Mouse (Mus musculus): ENCODE results near the gene Igfbp4. TPM values are rescaled to one million over a fixed set of nuclear protein-coding genes. Genes with fewer than 3 reads are reported as not detected.

Igfbp4 gene
- polyA plus RNA-seq, 3 experiments from 2014 or later = 0.09 to 20.6 (median 14.8) TPM

GRCm38 (mm10) chr11:99083516-99083915 lies 42.5 kb downstream of the Igfbp4 start:
- no peak for ATAC-seq

- ATAC-seq = no peak
Observed at GRCm38 (mm10) chr11:99084366-99084765, 43.3 kb downstream of the Igfbp4 start.

GRCm38 (mm10) chr11:99088486-99088885 lies 47.4 kb downstream of the Igfbp4 start:
- no peak for ATAC-seq

- no peak for ATAC-seq
Observed at GRCm38 (mm10) chr11:99089077-99089601, 48.1 kb downstream of the Igfbp4 start, which contains the start of gene Tns4. Gene Tns4, minus strand, starts transcription at chr11:99089306.

DNA sequence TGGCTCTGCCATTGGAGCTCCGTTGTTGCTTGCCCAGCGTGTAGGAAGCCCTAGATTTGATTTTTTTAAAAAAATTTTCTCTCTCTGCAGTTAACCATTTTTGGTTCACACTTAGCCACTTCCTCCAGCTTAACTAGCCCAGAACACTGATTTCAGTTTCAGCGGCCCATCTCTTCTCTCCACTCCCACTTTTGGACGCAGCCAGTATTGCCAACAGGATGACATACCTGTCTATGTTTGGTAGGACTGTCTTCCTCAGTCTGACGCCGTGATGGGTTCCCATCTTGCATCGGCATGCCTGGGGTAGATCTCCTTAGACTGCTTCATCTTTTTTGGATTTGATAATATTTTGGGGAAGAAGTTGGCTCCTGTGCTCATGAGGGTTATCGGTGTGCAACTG lies 49.3 kb downstream of the Igfbp4 start:
- no peak for ATAC-seq

DNA sequence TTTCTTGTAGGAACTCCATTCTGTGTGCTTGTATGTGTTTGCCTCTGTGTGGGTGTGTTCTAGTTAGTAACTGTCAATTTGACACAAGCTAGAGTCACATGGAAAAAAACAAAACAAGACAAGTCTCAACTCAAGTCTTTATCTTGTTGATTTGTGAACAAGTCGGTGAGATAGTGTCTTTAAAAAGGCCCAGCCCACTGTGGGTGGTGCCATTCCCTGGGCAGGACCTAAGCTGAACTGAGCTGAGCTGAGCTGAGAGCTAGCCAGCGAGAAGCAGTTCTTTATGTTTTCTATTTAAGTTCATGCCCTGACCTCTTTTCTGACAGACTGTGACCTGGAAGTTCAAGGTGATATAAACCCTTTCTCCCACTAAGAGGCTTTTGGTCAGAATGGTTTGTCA lies 50.6 kb downstream of the Igfbp4 start:
- ATAC-seq = no peak

DNA sequence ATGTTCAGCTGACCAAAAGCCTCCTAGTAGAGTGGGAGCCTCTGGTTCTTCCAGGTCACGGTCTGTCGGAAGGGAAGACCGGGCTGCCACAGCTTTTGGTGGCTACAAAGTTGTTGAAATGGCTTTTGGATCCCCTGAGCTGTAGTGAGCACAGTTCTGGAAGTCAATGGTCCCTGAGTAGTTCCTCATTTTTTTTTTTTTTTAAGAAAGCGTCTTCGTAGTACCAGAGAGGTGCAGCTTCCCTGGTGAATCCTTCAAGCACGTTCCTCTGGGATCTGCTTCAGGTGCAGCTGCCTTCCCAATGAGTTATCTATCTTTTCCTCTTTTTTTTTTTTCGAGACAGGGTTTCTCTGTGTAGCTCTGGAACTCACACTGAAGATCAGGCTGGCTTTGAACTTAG lies 52.7 kb downstream of the Igfbp4 start:
- ATAC-seq = no peak

- no peak for ATAC-seq
Observed at GRCm38 (mm10) chr11:99094911-99095676, 54.0 kb downstream of the Igfbp4 start.

DNA sequence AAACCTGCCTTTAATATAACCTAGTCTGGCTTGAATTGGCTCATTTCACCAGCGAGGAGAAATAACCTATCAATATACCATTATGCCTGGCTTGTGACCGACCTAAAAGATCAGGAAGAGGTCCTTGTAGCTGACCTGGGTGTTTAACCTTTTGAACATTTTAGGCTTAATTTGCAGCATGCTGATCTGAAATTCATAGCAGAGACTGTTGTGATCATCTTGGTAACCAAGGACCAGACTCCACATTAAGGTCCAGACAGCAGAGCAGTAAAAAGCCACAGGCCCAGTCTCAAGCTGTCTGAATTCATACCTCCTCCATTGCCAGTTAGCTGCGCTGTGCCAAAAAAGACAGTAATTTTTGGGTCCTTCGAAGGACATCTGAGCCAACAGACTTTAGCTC lies 54.7 kb downstream of the Igfbp4 start:
- ATAC-seq = no peak

- ATAC-seq = no peak
Observed at GRCm38 (mm10) chr11:99096417-99096816, 55.4 kb downstream of the Igfbp4 start.

- no peak for ATAC-seq
Observed at GRCm38 (mm10) chr11:99096996-99097774, 56.1 kb downstream of the Igfbp4 start.

DNA sequence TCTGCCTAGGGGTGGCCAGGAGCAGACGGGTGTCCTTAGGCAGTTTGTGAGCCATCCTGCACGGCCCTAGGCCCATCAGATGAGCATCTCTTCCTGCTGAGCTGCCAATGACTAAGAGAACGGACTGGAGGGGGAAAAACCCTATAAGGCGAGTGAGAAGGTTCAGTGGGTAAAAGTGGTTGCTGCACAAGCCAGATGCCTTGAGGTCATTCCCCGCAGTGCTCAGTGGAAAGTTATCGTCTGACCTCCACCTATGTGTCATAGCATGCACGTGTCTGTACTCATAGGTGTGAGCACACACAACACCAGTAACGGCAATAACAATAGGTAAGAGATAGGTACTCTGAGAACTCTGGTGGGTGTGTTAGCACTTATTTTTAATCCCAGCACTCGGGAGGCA lies 57.9 kb downstream of the Igfbp4 start:
- no peak for ATAC-seq

DNA sequence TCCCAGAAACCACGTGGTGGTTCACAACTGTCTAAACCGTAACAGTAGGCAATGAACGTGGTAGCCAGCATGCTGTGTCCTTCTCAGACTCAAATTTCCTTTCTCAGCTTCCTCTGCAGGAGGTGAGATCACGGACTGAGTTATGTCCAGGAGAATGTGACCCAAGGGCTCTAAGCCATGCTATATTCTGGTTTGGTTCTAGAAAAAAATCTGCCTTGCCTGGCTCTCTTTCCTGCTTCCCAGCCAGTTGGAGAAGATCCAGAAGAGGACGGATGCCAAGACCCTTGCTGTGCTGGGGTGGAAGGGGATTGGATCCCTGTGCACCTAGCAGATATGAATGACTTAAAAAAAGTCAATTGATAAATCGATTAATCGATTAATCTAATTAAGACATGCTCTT lies 58.5 kb downstream of the Igfbp4 start:
- ATAC-seq = no peak

DNA sequence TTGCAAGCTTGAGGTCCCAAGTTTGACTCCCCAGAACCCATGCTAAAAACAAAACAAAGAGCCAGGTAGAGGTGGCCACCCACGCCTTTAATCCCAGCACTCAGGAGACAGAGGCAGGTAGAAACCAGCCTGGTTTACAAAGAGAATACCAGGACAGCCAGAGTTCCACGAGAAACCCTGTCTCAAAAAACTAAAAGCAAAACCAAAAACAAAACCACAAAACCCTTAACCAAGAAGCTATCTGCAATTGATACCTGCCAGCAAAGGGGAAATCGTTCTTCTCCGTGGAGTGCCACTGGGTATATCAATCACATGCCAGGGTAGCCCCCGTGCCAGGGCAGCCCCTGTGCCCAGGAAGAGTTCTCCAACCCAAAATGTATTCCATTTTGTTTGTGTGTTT lies 59.2 kb downstream of the Igfbp4 start:
- ATAC-seq = no peak

- ATAC-seq = no peak
Observed at GRCm38 (mm10) chr11:99101693-99102092, 60.6 kb downstream of the Igfbp4 start.

DNA sequence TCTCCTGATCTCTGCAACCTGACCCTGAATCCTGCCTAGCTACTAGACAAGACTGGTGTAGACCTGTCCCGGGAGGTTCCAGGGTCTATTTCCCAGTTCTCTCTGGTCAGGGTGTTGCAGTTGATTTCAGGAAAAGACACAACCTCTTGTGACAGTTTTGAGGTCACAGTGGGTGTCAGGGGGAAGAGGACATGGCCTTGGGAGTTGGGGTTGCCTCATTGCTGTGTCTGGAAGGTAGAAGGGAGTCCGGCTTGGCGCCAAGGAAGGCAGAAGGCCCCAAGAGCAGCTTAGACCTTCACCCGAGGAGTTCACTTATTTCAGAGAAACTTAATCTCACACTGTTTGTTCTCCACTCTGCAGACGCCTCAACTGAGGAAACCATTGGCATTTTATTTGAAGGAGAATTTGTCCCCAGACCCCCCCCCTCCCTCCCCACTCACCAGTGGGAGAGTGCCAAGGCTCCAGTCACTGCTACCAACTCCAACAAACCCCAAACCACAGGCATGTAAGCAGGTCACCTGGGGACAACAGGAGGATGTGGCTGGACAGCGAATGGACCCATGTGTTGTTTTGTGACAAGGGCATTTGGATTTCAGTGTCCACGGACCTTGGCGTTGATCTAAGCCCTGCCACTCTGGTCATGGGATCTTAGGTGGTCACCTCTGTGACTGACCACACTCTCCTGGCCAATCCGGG lies 61.7 kb downstream of the Igfbp4 start:
- ATAC-seq = no peak

Other genes with a start within 250 kb of the Igfbp4 start
- 10 to 100 TPM; 16.7 to 26.3 (median 20.4) TPM for gene Msl1, start 245.7 kb upstream of the Igfbp4 start, polyA plus RNA-seq (2017; shearing (Covaris generic))
- 10 to 100 TPM in 2 of 3 experiments, 1 to 10 TPM in 1; 8.7 to 14.8 (median 11.6) TPM for gene Casc3, start 236.3 kb upstream of the Igfbp4 start, polyA plus RNA-seq (2017; shearing (Covaris generic))
- gene Rapgefl1, start 204.5 kb upstream of the Igfbp4 start, polyA plus RNA-seq (2017; shearing (Covaris generic)) = under 1 TPM in 2 of 3 experiments, not detected in 1; 0.32 to 0.63 TPM
- 10 to 100 TPM; 10.4 to 15.1 (median 14.2) TPM for gene Wipf2, start 177.6 kb upstream of the Igfbp4 start, polyA plus RNA-seq (2017; shearing (Covaris generic))
- gene Cdc6, start 133.4 kb upstream of the Igfbp4 start, polyA plus RNA-seq (2017; shearing (Covaris generic)) = 10 to 100 TPM in 1 of 3 experiments, 1 to 10 TPM in 2; 5.1 to 40.6 (median 5.2) TPM
- 1 to 10 TPM; 7.4 to 8.1 (median 7.6) TPM for gene Rara, start 113.4 kb upstream of the Igfbp4 start, polyA plus RNA-seq (2017; shearing (Covaris generic))
- gene Gjd3, start 58.2 kb upstream of the Igfbp4 start, polyA plus RNA-seq (2017; shearing (Covaris generic)) = not detected
- 100 to 1,000 TPM in 1 of 3 experiments, 10 to 100 TPM in 2; 34.9 to 332 (median 36.3) TPM for gene Top2a, start 17.1 kb upstream of the Igfbp4 start, polyA plus RNA-seq (2017; shearing (Covaris generic))
- under 1 TPM; 0.30 to 0.58 (median 0.51) TPM for gene Tns4, start 48.1 kb downstream of the Igfbp4 start, polyA plus RNA-seq (2017; shearing (Covaris generic))
- gene Ccr7, start 113.8 kb downstream of the Igfbp4 start, polyA plus RNA-seq (2017; shearing (Covaris generic)) = 100 to 1,000 TPM in 2 of 3 experiments, 10 to 100 TPM in 1; 16.6 to 295 (median 286) TPM
- 100 to 1,000 TPM; 127 to 184 (median 159) TPM for gene Smarce1, start 189.8 kb downstream of the Igfbp4 start, polyA plus RNA-seq (2017; shearing (Covaris generic))
- 1 to 10 TPM; 2.1 to 2.7 (median 2.1) TPM for gene Krt222, start 202.8 kb downstream of the Igfbp4 start, polyA plus RNA-seq (2017; shearing (Covaris generic))
- not detected for gene Krt24, start 244.0 kb downstream of the Igfbp4 start, polyA plus RNA-seq (2017; shearing (Covaris generic))